Mouse (Mus musculus) brain, adult 2 months (tissue): ENCODE results near the gene 1110032A03Rik.
A peak's percentile ranks its signal among the peaks of the same experiment; 100 is the strongest.

ENCODE experiments used
- DNase-seq: peaks from one replicate; pipeline ENCODE4 v3.0.0; 2011; ENCODE audit warnings: low read depth, low spot score

1110032A03Rik gene

DNA sequence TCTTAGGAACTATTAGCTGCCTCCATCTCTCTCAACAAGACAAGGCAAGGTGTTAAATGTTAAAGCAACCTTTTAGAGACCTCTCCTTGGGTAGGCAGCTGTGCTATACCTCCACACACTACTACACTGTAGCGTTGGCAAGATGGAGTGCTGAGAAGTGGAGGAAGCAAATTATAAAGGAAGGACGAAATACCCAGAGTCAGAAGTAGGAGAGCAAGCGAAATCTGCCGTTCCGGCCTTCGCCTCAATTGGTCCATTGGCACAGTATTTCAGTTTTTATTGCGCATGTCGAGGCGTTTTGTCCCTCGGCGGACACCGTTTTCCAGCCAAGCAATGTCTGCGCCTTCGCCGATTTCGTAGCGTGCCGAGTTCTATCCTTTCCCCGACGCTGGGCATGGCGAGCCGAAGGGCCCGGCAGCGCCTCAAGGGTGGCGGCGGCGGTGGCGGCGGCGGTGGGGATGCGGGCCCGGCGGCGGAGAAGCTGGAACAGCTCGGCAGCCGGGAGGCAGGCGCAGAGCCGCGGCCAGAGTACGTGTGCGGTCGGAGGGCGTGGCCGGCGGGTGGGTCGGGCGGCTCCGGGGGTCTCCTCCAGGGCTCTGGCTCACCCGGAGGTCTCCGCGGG, at the start of gene 1110032A03Rik, which contains the start of gene Alg9:
Gene 1110032A03Rik (minus strand): TSS at position 530 of the 622 bp plus-strand sequence.
Gene Alg9 (plus strand): TSS at position 29 of the 622 bp plus-strand sequence.
- peak; percentile 96 for DNase-seq

DNA sequence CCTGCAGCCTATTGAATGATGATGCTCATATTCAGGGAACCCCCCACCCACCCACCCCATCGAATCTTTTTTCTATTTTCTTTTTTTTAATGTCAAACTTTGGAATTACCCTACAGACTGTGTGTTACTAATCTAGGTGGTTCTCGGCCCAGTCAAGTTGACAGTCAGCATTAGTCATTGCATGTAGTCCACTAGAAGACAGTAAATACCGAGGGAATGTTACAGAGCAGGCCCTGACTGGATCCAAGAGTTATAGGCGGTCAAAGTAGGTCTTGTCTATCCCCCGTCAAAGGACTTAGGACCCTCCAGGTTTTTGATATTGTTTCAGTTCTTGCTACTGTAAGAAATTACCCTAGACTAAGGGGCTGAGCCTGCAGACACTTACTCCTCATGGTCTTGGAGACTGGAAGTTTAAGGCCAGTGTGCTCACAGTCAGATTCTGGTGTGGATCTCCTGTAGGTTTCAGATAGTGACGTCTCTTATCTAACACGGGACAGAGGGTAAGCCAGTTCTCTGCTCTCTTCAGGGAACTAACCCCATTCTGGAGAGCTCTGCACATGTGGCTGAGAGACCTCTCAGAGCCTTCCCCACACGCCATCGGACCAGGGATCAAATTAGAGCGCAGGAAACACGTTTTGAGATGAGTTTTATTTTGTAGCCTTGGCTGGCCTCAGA, 48.6 kb upstream of the 1110032A03Rik start:
- DNase-seq, result no peak

DNA sequence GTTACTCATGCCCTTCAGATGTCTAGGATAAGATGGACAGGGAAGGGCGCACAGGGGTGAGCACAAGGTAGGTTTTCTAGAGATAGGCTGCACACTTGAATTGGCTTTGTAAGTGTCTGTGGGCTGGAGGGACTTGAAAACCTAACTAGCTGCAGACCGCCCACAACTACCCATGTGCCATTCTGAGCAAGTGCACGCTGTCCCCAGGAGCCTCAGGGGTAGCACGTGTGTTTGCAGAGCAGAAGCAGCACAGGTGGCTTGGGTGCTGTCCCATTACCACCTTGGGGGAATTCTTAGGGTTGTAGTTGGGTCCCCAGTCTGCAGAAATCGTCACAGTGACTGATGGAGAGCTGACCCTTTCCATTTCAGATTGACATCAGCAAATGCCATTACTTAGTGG, 46.9 kb upstream of the 1110032A03Rik start:
- DNase-seq, result peak; percentile 42

DNA sequence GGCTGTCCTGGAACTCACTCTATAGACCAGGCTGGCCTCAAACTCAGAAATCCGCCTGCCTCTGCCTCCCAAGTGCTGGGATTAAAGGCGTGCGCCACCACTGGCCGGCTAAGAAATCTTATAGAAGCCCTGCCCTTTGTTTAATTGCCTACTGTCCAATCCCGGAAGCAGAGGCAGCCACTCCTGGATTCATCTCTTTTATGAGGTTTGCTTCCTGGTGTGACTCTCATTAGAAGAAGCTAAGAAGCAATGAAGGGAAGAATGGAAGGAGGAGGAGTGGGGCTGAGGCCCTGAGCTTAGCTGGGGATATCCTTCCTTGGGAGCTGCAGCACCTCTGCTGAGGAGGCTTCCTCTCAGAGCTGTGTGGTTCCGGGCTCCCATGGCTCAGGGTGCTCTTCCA, 46.3 kb upstream of the 1110032A03Rik start:
- DNase-seq, result no peak

DNA sequence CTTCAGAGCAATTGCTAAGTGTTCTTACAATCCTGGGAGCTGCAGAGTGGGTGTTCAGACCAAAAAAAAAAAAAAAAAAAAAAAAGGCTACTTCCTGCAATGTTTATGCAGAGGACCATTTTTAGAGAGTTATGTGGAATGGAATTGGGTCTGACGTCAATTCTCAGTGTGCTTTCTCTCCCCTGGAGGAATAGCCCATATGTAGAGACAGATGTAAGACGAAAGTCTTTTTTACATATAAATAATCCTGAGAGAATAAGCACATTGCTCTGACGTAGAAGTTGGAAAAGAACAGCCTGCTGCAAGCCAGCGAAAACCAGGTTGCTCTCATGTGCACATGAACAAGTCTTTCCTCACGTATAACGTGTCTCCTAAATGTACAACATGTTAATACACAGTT, 44.4 kb upstream of the 1110032A03Rik start:
- DNase-seq, result peak; percentile 81

DNA sequence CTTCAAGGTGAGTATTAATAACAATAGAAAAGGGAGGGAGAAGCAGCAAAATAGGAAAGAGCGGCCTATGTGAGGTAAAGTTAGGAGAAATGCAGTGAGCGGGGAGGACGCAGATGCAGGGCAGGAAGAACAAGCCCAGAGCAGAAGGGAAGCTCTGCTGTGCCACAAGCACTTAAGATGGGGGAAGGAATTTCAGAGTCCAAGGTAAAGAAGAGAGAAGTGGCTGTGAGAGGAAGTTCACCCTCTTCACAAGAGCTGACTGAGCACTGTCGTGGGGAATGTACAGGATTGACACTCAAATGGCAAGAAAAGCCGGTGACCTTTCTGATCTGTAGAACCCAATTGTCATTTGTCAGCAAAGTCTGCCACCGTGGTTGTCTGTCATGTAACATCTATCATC, 42.7 kb upstream of the 1110032A03Rik start:
- peak; percentile 14 for DNase-seq

DNA sequence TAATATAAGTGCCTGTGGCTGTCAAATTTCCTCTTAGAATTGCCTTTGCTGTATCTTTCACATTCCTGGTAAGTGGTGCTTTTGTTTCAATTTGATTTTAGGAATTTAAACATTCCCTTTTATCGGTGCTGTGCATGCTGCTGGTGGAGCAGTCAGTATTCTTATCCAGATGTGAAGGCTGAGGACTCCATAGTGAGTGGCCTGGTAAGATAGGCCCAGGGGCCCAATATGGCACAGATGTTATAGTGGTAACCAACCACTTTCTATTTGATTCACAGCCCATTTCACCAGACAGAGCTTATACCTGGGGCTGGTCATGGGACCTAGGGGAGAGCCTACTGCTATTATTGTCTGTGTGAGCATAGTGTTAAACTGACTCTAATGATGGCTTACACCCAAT, 41.2 kb upstream of the 1110032A03Rik start:
- no peak for DNase-seq

DNA sequence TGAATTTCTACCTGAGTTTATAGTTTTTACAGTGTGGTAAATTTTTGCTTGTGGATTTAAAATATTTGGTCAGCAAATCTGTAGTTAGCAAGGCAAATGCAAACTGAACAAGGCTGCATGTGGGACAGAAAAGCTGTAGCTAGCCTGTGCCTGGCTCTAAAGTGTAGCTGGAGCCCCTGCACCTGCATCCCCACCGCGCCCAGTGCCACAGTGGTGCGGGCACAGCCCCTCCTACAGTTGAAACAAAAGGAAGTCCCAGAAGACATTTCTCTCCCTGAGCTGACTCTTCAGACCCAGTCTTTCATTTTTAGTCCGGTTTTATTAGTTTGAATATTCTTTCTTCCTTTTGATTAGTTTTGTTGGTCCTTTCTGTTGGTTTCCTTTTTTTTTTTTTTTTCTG, 40.3 kb upstream of the 1110032A03Rik start:
- no peak for DNase-seq

DNA sequence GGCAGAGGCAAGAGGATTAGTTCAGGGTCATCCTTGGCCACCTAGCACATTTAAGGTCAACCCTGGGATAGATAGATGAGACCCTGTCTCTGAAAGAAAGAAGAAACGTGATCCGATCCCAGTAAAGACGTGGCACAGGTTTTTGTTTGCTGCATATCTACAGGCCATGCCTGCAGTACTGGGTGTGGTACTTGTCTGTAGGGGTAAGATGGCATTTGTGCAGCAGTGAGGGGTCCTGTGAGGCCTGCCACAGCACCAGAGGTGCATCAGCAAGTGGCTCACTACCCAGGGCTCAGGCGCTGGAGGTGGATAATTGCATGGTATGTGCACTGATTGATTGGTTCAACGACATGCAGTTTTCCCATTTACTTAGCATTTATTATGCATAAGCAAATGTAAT, 38.5 kb upstream of the 1110032A03Rik start:
- DNase-seq, result no peak

DNA sequence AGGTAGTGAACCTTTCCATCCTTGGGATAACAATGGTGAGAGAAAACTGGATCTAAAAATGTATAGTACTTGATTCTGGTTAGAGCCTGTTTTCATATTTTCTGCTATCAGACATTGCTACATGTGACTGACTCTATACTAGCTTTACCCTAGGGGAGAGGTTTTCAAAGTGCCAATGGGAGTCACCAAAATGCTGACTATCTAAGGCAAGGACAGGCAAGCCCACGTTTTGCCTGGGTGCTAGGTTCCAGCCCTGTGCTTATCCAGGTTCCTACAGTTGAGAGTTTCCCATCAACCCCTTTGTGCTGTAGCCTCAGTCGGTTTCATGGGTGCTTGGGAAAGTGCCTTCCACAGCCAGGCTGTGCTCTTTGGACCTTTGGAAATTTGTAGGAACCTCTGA, 36.4 kb upstream of the 1110032A03Rik start:
- no peak for DNase-seq

DNA sequence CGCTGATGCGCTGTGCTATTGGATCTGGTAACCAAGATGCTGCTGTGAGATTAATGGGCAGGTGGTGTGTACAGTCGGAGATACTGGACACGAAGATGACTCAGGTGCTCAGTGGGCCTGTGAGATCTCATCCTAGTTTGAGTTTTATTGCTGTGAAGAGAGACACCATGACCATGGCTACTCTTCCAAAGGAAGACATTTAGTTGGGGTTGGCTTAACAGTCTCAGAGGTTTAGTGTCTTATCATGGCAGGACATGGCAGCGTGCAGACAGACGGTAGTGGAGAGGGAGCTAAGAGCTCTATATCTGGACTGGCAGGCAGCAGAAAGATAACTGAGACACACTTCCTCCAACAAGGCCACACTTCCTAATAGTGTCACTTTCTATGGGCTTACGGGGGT, 35.9 kb upstream of the 1110032A03Rik start:
- no peak for DNase-seq

DNA sequence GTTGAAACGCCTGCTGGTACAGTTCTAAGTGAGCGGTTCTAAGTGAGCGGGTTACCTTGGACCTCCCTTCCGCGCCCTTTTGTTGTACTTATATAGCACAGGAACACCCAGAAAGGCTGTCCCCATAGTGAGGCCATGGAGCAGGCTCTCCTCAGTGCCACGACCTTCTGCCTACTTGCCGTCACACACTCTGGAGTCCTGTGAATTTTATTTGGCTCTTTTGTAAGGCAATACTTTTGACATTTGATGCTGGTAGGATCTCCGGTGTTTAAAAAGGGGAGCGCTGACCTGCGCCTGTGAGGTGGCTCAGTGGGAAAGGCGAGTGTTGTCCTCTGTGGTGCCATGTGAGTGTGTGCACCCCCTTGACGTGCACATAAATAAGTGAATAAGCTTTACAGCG, 33.8 kb upstream of the 1110032A03Rik start:
- no peak for DNase-seq

DNA sequence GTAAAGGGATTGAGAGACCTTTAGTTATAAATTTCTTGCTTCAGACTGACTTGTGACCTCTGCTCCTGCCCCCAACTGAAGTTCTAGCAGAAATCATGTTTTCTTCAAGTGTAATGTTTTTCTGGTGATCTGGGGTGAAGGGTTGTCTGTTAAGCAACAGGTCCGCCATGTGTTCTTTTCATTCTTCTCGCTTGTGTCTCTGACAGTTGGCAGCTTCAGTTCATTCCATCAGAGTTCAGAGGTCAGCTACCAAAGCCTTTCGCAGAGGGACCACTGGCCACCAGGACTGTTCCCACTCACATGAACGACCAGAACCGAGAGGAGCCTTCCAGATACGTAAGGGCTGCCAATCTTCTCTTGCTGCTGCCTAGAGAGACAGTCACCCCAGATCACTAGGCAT, 33.2 kb upstream of the 1110032A03Rik start:
- DNase-seq, result no peak

DNA sequence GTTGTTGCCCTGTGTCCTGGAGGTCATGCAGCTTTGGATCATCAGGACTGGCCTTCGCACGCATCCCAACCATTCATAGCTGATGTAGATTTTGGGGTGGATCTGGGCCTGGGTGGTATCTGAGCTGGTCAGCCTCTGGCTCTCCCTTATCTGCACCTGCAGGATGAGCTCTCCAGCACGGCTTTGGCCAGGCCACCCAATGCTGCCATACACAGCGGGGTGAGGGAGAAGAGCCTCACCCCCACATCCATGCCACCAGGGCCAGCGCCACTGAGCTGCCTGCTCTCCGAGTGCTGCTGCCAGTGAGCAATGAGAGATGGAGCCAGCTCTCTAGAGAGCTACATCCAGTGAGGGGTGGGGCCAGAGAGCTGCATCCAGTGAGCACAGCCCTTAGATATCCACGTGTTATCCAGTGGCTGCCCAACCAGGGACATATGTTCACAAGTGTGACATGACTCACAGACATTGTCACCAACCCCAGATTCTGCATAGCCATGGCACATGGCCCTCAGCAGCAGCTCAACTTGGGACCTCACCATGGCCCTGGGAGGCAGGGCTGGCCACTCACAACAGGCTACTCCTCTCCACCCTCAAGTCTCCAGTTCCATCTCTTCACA, 27.8 kb upstream of the 1110032A03Rik start:
- DNase-seq, result no peak

DNA sequence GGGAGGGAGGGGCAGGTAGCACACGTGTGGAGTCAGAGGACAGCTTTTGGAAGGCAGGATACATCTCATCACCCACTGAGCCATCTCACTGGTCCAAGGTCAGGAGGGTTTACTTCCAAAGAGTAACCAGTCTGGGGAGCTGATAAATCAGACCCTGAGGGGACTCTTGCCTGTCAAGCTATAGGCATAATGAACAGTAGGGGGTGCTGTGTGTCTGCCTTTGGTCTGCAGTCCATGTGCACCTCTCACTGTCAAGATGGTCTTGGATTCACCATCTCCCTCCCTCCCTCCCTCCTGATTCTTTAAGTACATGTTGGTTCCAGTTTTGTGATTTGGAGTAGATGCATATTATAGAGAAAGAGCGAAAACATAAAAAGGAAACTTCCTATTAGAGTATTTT, 25.7 kb upstream of the 1110032A03Rik start:
- peak; percentile 76 for DNase-seq

DNA sequence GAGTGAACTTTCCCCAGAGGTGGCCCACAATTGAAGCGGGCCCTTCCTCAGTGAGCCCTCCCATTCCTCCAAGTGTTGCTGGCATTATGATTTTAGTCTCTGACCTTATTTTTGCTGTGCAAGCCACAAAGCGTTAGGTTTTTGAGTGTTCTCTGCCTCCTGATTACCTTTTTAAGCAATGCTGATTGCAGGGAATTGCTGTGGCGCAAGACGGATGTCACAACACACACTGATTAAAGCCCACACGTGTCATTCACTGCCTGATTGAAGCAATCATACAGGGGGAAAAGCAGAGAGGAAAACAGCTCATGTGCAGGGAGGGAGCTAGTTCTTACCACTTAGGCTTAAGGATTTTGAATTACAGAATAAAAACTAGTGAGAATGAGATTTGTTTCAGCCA, 23.0 kb upstream of the 1110032A03Rik start:
- DNase-seq, result peak; percentile 31

DNA sequence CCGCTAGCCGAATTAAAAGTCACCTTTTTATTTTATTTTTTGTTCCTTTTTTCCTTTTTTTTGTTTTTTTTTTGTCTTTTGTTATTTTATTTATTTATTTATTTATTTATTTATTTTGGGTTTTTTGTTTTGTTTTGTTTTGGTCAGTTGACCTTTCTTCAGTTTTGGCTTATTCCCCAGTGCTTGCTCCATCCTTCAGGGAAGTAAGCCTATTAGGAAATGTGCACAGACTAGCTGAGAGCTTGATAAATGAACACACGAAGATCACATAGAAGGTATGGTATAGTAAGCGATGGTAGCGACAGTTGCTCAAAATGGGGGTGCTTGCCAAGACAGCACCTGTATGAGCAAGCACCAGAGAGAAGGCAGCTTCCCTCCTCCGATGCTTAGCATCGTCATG, 22.3 kb upstream of the 1110032A03Rik start:
- DNase-seq, result no peak

DNA sequence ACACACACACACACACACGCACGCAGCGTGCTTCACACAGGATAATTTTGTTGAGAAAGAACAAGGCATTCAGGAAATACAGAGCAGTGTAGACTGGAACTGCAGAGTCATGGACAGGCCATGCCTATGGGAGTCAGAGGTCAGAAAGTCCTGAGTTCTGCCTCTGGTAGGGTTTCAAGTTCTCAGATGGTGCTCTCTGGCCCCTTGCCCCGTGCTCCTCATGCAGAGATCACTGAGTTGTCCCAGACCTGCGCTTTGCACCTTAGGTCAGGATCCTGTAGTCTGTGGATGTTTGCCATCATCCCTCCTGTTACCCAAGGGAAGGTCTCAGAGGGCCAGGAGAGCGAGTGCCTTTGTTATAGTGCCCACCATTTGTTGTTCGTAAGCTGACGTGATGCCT, 21.5 kb upstream of the 1110032A03Rik start:
- no peak for DNase-seq

DNA sequence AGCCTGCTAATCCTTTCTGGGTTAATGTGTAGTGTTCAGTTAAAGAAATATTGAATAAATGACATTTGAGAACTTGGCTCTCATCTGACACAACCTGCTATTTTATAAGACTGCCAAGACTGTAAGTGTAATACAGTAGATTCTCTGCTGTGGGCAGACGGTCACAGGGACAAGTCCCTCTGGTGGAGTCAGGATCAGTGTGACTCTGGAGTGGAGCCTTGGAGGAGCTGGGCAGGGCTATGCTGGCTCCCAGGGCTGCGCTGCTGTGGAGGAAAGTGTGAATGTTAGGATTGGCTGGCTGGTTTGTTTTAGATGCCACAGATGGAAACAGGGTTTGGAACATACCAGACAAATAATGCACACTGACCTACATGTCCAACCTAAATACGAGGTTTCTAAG, 19.9 kb upstream of the 1110032A03Rik start:
- no peak for DNase-seq

DNA sequence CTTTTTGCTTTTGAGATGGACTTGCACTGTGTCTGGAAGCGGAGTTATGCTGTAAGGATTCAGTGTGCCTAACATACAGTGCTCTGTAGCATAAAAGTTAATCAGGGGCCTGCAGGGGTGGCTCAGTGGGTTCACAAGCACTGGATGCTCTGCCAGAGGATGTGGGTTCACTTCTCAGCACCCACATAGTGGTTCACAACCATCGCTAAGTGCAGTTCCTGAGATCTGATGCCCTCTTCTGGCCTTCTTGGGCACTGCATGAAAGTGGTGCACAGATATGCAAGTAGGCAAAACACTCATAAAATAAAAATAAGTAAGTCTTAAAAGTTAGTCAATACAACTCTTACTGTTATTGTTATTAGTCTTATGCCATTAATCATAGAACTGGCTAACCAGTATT, 6.8 kb upstream of the 1110032A03Rik start:
- peak; percentile 43 for DNase-seq

DNA sequence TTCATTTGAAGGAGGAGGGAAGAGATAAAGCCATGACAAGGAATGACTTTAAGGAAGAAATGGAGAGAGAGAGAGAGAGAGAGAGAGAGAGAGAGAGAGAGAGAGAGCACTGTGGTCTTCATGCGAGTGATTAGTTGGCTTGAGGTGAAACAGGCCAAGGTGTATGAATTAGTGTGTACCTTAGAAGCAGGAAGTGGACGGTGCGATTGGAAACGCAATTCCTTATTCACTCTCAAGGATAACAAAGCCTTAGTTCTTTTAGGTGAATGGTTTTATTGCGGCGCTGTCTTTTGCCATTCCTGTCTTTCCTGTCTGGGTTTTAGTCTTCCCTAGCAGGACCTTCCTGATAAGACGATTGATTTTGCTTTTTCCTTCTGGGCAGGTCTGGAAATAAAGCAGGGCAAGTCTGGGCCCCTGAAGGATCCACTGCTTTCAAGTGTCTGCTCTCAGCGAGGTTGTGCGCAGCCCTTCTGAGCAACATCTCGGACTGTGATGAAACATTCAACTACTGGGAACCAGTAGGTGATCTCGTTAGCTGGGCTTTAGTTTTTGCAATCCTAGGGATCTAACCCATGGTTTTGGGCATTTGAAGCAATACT, 941 bp upstream of the 1110032A03Rik start:
- no peak for DNase-seq

DNA sequence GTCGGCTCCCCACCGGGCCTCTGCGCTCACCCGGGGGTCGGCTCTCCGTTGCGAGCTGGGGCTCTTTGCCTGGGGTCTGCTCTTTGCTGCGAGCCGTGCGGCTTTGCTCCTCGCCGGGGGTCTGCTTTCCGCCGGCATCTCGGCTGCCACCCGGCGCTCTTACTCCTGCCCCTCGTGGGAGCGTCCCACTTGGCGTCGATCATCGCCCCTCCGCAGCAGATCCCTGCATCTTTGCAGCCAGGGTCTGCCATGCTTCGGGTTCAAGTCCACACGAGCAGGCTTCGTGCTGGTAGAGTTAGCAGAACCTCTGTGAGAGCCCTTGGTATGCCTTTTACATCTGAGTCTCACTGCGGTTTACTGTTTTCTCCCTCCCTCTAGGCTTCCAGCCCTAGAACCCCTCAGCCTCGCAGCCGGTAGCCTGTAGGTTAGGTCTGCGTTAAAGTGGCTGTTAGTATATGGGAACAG, 374 bp upstream of the 1110032A03Rik start:
- DNase-seq, result peak; percentile 19
